Mouse (Mus musculus) urinary bladder, postnatal 10 days (tissue): ENCODE measurements around the gene Smad5.

Experiments
- DNase-seq: peaks from one replicate; pipeline ENCODE4 v3.0.0; 2022; ENCODE audit warnings: low spot score

Gene Smad5

DNA sequence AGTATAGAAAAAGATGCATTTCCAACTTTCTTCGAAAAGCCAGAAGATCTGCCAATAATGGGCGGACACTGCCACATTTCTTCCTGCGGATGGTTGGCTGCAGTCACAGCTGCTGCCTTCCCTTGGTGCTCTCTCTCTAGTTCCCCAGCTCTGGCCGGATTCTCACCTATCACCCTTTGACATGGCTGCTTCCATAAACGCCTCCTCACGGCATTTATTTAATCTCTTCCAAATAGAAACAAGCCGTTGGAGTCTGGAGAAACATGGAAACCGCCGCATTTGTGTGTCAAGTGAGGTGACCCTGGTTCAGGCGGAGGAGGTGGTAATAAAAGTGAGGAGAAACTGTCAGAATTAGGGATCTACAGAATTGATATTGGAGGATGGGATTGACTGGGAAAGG is 886 bp upstream of the Smad5 start:
- no peak for DNase-seq

GRCm38 (mm10) chr13:56703222-56703870 is 536 bp downstream of the Smad5 start:
- no peak for DNase-seq

- DNase-seq = no peak
These were observed 1.1 kb downstream of the Smad5 start for GRCm38 (mm10) chr13:56703871-56704321.

- DNase-seq = no peak
These were observed 1.8 kb downstream of the Smad5 start for GRCm38 (mm10) chr13:56704596-56704995.

- no peak for DNase-seq
These were observed 4.3 kb downstream of the Smad5 start for GRCm38 (mm10) chr13:56707111-56707510.

GRCm38 (mm10) chr13:56707606-56708005 is 4.8 kb downstream of the Smad5 start:
- no peak for DNase-seq

GRCm38 (mm10) chr13:56710620-56711019 is 7.8 kb downstream of the Smad5 start:
- no peak for DNase-seq

DNA sequence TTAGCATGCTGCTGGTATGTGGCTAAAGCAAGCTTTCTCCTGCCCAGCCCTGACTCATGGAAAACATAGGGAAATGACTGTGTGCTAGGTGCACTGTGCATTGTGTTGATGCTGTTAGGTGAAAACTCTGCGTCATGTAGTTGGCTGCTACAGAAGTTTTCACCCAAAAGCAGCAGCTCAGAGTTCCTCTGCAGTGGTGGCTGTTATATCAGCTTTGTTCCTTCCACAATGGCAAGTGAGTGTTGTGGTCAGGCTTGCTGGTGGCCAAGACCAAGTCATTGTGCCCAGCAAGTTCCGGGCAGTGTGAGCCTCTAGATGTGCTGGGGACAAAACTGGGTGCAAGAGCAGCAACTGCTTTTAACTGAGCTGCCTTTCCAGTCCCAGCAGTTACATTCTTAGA is 9.4 kb downstream of the Smad5 start:
- no peak for DNase-seq

DNA sequence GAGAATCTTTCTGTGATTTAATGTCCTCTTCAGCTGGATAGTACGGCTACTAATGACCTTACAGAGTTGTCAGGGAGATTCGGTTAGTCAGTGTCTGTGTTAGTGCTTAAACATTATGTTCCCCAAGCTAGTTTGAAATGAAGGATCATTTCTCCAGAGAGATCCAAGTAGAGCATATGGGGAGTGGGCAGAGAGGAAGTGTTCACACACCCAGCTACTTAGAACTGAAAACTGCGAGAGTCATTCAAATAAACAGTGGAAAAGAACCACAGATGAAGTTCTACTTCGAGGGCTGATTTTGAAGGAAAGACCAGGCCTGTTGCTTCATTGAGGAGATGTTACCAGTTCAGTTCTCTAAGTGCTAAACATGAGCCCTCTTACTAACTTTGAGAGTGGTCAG is 23.7 kb downstream of the Smad5 start:
- DNase-seq = no peak

- no peak for DNase-seq
These were observed 26.2 kb downstream of the Smad5 start for GRCm38 (mm10) chr13:56729046-56729445.

GRCm38 (mm10) chr13:56734617-56735016 is 31.8 kb downstream of the Smad5 start:
- DNase-seq = no peak

- no peak for DNase-seq
These were observed 32.5 kb downstream of the Smad5 start for GRCm38 (mm10) chr13:56735212-56735875.

DNA sequence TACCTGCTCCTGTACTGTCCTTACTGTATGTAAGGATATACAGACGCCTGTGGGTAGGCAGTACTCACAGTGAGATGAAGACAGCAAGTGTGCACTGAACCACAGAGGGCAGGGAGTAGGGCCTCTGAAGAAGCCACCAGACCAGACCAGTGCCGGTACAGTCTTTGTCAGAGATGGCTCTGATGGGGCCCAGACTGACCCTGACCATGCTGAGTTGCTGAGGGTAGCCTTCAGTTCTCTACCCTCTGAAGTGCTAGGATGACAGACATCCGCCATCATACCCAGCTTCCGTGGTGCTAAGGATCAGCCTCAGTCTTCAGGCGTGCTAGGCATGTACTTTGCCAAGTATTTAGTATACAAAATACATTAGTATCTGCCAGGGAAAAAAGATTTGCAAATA is 36.7 kb downstream of the Smad5 start:
- DNase-seq = no peak

DNA sequence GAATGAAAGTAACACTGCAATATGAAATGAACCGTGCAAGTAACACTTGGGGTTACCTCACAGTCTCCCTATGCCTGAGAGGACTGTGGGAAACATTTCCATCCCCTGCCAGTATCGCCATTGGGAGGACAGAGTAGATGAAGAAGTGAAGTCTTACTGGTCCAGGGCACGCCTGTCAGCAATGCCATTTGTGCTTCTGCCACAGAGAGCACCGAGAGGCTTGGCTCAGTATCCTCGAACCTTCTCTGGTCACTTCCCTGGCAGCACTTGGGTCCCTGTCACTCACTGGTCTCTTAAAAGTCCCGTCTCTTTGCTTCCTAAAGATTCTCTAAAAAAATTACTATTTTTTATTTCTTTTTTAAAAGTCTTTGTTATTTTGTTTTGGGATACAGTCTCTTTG is 37.7 kb downstream of the Smad5 start:
- no peak for DNase-seq

DNA sequence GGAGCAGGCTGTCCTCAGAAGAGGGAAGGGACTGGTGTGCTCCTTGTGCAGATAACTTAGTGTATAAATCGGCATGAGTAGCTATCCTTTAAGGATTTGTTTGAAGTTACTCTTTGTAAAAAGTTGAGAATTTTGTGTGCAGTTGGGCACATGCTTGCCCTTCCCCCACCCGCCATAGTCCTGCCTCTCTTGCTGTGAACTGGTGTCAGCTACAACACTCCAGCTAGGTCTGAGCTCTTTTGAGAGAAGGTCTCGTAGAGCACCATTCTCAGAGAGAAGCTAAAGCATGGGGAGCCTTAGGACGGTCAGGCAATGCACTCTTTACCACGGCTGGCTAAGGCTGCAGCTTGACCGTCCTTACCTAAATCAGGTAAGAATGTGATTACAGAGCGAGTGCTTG is 38.9 kb downstream of the Smad5 start:
- no peak for DNase-seq

- no peak for DNase-seq
These were observed 39.6 kb downstream of the Smad5 start for GRCm38 (mm10) chr13:56742325-56742901.

DNA sequence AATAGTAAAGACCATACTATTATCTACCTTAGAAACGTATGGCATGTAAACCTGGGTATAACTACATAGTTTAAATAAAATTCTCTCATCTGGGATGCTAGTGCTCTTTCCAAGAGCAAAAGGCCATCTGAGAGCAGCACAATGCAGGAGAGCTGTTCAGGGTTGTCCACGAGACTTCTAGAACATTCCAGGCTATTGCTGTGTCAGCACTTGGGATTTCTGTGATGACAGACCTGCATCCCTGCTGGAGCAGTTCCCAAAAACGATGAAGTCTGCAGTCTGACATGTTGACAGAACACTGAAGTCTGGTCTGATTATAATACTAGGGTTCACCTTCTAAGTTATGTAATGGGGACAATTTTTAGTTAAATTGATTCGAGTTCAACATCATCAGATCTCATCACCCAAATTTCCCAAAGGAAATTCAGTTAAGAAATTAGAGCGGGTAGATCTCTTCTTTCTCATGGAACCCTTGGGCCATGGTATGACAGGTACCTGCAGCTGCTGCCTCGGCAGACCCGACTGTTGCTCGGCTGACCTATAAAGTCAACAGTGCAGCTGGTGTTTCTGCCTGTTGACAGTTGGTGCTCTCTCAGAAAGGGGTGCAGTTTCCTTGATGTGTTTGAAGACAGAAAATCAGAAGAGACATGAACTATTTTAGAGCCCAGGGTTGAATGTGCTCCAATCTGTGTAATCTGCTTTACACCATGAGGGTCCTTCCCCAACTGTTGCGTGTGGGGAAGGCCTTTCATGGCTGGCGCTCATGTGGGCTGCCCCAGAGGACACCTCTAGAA is 44.1 kb downstream of the Smad5 start:
- no peak for DNase-seq

DNA sequence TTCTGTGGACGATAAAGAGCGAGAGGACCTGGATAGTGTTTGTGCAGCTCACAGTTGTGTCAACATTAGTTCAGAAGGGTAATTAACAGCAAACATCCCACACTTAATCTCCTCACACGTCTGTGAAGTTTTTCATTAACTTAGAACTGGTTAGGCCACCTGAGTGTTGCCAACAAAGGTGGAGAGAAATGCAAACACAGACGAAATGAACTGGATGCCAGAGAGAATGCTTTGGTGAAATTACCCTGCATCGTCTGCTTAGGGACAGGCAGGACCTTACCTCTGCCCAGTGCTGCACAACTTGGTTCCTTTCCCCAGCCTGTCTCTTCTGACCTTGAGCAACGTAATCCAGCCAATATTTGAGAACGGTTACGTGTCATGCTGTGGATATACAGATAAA is 44.7 kb downstream of the Smad5 start:
- no peak for DNase-seq

- no peak for DNase-seq
These were observed 46.6 kb downstream of the Smad5 start for GRCm38 (mm10) chr13:56749377-56749776.

DNA sequence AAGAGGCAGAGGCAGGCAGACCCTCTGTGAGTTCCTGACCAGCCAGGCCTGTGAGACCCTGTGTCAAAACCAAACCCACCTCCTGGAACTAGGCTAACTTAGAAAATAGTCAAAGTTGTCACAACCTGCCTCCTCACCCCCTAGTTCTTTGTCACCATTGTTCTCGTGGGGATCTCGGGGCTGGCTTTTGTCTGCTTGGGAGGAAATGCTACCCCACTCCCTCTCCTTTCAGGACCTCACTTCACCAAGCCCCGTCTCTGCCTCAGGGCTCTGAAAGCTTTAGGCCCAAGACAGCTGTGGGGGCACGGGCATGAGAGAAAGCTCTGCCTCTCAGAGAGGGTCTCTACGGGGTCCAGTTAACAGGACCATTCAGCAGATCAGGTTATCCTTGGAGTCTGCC is 49.0 kb downstream of the Smad5 start:
- DNase-seq = no peak

GRCm38 (mm10) chr13:56752474-56753191 is 49.8 kb downstream of the Smad5 start:
- no peak for DNase-seq
